Mouse (Mus musculus): Measurements from ENCODE around the gene Znrd1as.

- TF ChIP-seq CTCF (conservative IDR thresholded peaks at IDR 0.05; ENCODE audit: low read length) (no peak), POU5F1 (IDR thresholded peaks at IDR 0.05; ENCODE audit: borderline replicate concordance, low read length) (no peak)
Observed at GRCm38 (mm10) chr17:36957999-36958743, at the start of gene Znrd1as, which contains the start of gene Znrd1.

All from E14TG2a.4 (cell line).